Mouse (Mus musculus) forebrain, embryonic 11.5 days (tissue): ENCODE measurements around the gene Cspg4. TPM values are rescaled to one million over a fixed set of nuclear protein-coding genes. Genes with fewer than 3 reads are reported as not detected.

Experiments
- ATAC-seq: fragments of 200-750 bp; cut with Nextera tagmentation; replicated peaks from 2 replicates; pipeline ENCODE4 v1.8.0; 2017; ENCODE audit warnings: moderate TSS enrichment; ENCODE audit not compliant: low FRiP score
- DNase-seq: peaks from one replicate; pipeline ENCODE4 v3.0.0-alpha.2; 2017; ENCODE audit warnings: low spot score
- H3K27ac ChIP-seq: fragments of 300-500 bp; sonication (generic); 2 replicates; pipeline ENCODE4 v1.5.1; 2014; ENCODE audit warnings: low read depth, low read length
- H3K27me3 ChIP-seq: fragments of 300-500 bp; sonication (generic); 2 replicates; pipeline ENCODE4 v1.6.1; 2014; ENCODE audit warnings: mild to moderate bottlenecking, low read length, mixed read lengths; ENCODE audit not compliant: control insufficient read depth, insufficient read depth
- H3K36me3 ChIP-seq: fragments of 300-500 bp; sonication (generic); 2 replicates; pipeline ENCODE4 v1.6.1; 2014; ENCODE audit warnings: mild to moderate bottlenecking, low read length, moderate library complexity, mixed read lengths; ENCODE audit not compliant: control insufficient read depth, insufficient read depth
- H3K4me1 ChIP-seq: fragments of 300-500 bp; sonication (generic); replicated peaks from 2 replicates; pipeline ENCODE4 v1.6.1; 2014; ENCODE audit warnings: low read length, mixed read lengths; ENCODE audit not compliant: control insufficient read depth, insufficient read depth
- H3K4me2 ChIP-seq: fragments of 300-500 bp; sonication (generic); 2 replicates; pipeline ENCODE4 v1.6.1; 2014; ENCODE audit warnings: low read depth, mild to moderate bottlenecking, low read length, moderate library complexity, mixed read lengths; ENCODE audit not compliant: severe bottlenecking
- H3K4me3 ChIP-seq: fragments of 300-500 bp; sonication (generic); 2 replicates; pipeline ENCODE4 v1.5.1; 2014; ENCODE audit warnings: low read depth, low read length
- H3K9ac ChIP-seq: fragments of 300-500 bp; sonication (generic); 2 replicates; pipeline ENCODE4 v1.6.1; 2014; ENCODE audit warnings: low read length
- H3K9me3 ChIP-seq: fragments of 300-500 bp; sonication (generic); 2 replicates; pipeline ENCODE4 v1.6.1; 2016; ENCODE audit warnings: low read length, mixed read lengths; ENCODE audit not compliant: control insufficient read depth
- WGBS: fragments of 180-500 bp; shearing (Covaris S2); extraction: QIAGEN DNeasy Blood & Tissue Kit; methylation state at CpG from one replicate; pipeline ENCODE4 v1.1.7; 2014; 5-methylcytosine and 5-hydroxymethylcytosine counted together
- polyA plus RNA-seq: library from polyadenylated mRNA; unstranded; fragments of >200 nt; fragmentation: Nextera tagmentation; extraction: Ambion mirVana; gene quantifications from 2 replicates; pipeline ENCODE4 v1.2.1, GENCODE M21; 2014

Gene Cspg4
- polyA plus RNA-seq, 1 experiment from 2014 or later: 2.0 TPM

DNA sequence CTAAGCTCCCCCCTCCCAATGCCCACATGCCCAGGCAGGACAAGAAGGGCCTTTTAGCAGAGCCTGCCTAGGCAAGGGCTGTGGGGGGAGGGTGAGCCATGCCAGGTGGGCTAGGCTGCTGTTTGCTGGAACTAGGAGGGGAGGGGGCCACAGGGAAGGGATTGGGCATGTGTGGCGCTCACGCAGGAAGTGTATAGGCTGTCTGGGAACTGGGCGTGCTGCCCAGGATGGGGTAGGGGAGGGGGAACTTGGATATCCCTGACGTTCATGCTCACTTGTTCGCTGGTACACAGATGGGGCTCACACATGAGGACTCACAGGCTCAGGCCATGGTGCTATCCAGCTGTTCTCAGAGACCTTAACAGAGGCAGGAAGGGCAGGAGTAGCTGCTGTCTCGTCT is 3.5 kb downstream of the Cspg4 start:
- Histone ChIP-seq H3K4me3 (no peak overlapping the region), H3K9ac (no peak overlapping the region), H3K4me1 (0 out of 2 replicates have a peak, but pooled peaks cover 4% of the 10 kb centered on the region), H3K4me2 (no peak overlapping the region), H3K27ac (no peak overlapping the region), H3K27me3 (peaks cover 2% of the 10 kb centered on the region; the same call in 1 of the 2 replicates), H3K9me3 (no peaks in the 10 kb centered on the region), H3K36me3 (no peaks in the 10 kb centered on the region)
- DNase-seq (no peak), ATAC-seq (no peak)
- 43% methylated on average over 6 of the region's 6 CpGs for WGBS

DNA sequence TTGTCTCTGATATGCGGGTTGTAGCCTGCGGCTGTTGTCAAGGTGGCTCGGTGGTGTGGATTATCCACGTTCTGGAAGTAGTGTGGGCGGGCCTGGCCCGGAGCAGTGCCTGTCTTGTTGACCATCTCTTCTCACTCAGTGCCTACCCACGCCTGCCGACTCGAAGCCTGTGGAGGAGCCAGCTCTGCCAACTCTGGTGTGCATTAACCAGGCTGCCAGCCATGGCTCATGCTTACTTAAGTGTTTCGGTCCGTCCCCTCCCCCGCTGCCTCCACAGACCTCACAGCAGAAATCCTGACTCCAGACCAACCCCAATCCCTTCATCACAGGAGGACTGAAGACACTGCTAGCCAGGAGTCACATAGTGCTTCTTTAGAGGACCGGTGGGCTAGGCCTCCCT is 4.7 kb downstream of the Cspg4 start:
- peaks cover 2% of the 10 kb centered on the region; the same call in 1 of the 2 replicates for H3K27me3 ChIP-seq
- no peak overlapping the region for H3K4me2 ChIP-seq
- H3K9me3 ChIP-seq: no peaks in the 10 kb centered on the region
- H3K9ac ChIP-seq: no peak overlapping the region
- WGBS: 80% methylated on average over 13 of the region's 13 CpGs
- H3K4me1 ChIP-seq: 0 out of 2 replicates have a peak, but pooled peaks cover 4% of the 10 kb centered on the region
- no peak overlapping the region for H3K27ac ChIP-seq
- H3K4me3 ChIP-seq: no peak overlapping the region
- DNase-seq: no peak
- H3K36me3 ChIP-seq: no peaks in the 10 kb centered on the region
- ATAC-seq: no peak

DNA sequence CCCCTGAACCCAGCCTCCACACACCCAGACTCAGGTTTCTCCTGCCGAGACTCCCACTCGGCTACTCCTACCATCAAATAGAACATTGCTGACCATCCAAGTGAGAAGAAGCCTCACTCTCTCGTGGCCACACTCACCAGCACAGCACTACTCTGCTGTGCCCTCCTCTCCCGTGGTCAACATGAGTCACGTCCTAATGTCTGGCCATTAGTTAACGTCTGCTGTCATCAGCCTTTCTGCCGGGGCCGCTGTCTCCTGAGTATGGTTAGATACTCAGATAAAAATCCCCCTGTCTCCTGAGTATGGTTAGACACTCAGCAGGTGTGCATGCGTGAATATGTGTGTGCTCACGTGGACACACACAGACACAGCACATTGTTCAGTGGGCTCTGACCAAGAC is 5.9 kb downstream of the Cspg4 start:
- WGBS: 80% methylated on average over 10 of the region's 10 CpGs
- Histone ChIP-seq H3K27ac (no peak overlapping the region), H3K36me3 (no peaks in the 10 kb centered on the region), H3K9ac (no peak overlapping the region), H3K4me2 (no peak overlapping the region), H3K4me1 (0 out of 2 replicates have a peak, but pooled peaks cover 4% of the 10 kb centered on the region), H3K27me3 (peaks cover 1% of the 10 kb centered on the region; the same call in 1 of the 2 replicates), H3K4me3 (no peak overlapping the region), H3K9me3 (no peaks in the 10 kb centered on the region)
- no peak for ATAC-seq
- DNase-seq: no peak

DNA sequence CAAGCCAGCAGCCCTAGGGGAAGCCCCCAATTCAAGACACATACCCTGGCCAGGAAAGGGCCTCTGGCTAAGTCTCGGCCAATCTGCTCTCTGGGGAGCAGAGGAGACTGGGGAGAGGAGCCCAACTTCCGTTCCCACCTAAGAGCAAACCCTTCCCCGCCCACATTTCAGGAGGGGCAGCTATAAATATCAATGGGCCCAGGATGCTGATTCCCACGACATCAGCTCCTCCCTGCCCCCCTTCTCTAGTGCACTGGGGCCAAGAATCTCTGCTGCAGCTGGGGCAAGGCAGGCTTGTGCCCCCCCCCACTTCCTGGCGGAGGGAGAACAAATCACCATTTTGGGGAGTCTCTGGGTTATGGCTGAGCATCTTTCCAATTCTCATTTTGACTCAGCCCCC is 6.4 kb downstream of the Cspg4 start:
- Histone ChIP-seq H3K27me3 (no peaks in the 10 kb centered on the region), H3K27ac (no peak overlapping the region), H3K9me3 (no peaks in the 10 kb centered on the region), H3K9ac (no peak overlapping the region), H3K4me2 (no peak overlapping the region), H3K4me1 (0 out of 2 replicates have a peak, but pooled peaks cover 4% of the 10 kb centered on the region), H3K4me3 (no peak overlapping the region), H3K36me3 (no peaks in the 10 kb centered on the region)
- ATAC-seq (no peak), DNase-seq (no peak)
- WGBS: 62% methylated on average over 5 of the region's 5 CpGs

DNA sequence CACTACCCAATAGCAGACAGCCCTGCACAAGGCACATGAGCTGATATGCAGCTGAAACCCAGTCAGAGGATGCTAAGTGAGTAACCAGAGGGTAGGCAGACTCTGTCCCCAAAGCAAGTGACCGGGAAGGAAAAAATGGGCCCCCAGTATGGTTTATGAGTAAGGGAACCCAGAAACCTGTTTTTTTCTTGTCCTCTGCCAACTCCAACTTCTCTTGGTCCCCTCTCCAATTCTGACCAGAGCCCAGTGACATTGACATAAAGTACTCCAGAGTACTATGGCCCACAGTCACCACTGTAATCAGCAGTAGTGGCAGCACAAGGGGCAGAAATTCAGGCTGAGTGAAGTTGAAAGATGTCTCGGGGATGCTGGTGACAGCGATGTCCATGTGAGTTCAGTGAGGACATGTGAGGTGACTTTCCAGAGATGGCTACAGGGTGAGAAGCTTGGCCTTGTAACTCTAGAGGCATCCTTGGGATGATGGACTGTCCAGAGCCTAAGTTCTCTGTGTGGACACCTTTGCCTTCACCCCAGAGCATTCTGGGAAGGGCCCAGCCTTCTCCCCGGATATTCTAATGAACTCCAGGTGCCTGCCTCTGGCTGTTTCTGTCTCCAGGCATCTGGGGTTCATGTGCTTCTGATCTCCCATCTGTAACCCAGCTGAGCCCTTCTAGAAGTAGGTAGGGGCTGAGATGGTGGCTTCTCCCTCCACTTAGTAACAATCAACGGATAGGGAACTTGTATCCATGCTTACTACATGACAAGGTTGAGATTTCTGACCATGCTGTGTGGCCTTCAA is 7.5 kb downstream of the Cspg4 start:
- 81% methylated on average over 5 of the region's 5 CpGs for WGBS
- Histone ChIP-seq H3K27me3 (no peaks in the 10 kb centered on the region), H3K4me1 (0 out of 2 replicates have a peak, but pooled peaks cover 4% of the 10 kb centered on the region), H3K27ac (no peak overlapping the region), H3K4me2 (no peak overlapping the region), H3K9ac (no peak overlapping the region), H3K9me3 (no peaks in the 10 kb centered on the region), H3K4me3 (no peak overlapping the region), H3K36me3 (no peaks in the 10 kb centered on the region)
- no peak for ATAC-seq
- no peak for DNase-seq

DNA sequence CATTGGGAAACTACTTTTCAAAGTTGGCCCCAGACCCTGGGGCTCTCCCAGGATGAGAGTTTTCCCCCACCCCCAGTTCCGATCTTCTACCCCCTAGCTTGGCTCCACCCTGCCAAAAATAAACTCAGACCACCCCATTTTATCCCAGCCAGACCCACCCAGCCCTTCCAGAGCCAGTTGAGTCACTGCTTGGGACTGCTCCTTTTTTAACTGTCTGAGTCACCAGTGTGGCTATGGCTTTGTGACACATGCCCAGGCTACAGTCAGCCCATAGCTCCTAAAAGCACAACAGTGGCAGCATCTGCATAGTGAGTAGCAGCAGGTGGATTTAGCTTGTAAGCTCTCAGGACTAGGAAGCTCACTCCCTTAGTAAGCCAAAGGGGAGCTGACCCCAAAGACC is 8.3 kb downstream of the Cspg4 start:
- ATAC-seq: no peak
- H3K4me1 ChIP-seq: 0 out of 2 replicates have a peak, but pooled peaks cover 3% of the 10 kb centered on the region
- no peak overlapping the region for H3K27ac ChIP-seq

DNA sequence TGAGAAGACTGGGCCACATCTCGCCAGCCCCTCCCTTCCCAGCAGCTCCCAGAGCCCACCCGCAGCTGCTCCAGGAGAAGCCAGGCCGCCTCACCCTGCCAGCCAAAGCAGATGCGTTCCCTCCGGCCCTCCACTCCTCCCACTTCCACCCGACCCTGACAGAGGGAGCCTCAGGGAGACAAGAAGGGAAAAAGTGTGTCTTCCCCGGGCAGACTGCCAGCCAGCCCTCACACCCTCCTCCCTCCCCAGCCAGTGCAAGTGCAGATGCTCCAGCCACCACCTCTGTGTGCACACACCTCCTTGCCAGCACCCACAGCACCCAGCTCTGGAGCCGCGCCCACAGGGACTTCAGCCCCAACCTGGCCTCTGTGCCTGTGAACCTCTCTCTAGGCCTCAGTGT is 12.0 kb downstream of the Cspg4 start:
- Histone ChIP-seq H3K36me3 (no peaks in the 10 kb centered on the region), H3K27me3 (no peaks in the 10 kb centered on the region), H3K4me2 (no peak overlapping the region), H3K27ac (no peak overlapping the region), H3K9me3 (no peaks in the 10 kb centered on the region), H3K9ac (no peak overlapping the region), H3K4me1 (no peaks in the 10 kb centered on the region), H3K4me3 (no peak overlapping the region)
- 63% methylated on average over 9 of the region's 9 CpGs for WGBS
- ATAC-seq (no peak), DNase-seq (no peak)

More for the DNA sequence above, 8.3 kb downstream of the Cspg4 start:
- no peak overlapping the region for H3K9ac ChIP-seq
- WGBS: 62% methylated on average over 1 of the region's 1 CpGs
- H3K27me3 ChIP-seq: no peaks in the 10 kb centered on the region
- H3K4me3 ChIP-seq: no peak overlapping the region
- H3K36me3 ChIP-seq: no peaks in the 10 kb centered on the region
- H3K9me3 ChIP-seq: no peaks in the 10 kb centered on the region
- H3K4me2 ChIP-seq: no peak overlapping the region
- no peak for DNase-seq

DNA sequence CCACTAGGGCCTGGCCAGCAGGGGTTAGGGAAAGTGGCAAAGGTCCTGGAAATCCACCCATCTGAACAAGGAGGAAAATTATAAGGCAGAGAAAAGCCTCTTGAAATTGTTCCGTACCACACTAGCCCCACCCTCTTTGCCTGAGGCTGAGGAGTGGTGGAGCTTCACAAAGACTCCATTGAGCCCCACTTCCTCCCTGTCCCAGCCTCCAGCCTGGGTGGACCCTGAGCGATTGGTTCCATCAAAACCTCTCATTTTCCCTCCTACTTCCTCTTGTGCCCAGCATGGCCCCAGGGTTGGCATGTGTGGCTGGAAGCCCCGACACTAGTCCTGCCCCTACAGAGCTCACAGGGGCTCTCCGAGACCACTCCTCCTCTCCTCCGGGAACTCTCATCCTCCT is 12.5 kb downstream of the Cspg4 start:
- no peaks in the 10 kb centered on the region for H3K27me3 ChIP-seq
- no peak overlapping the region for H3K9ac ChIP-seq
- no peaks in the 10 kb centered on the region for H3K36me3 ChIP-seq
- no peak overlapping the region for H3K27ac ChIP-seq
- no peak overlapping the region for H3K4me3 ChIP-seq
- WGBS: 73% methylated on average over 5 of the region's 5 CpGs
- DNase-seq (no peak), ATAC-seq (no peak)
- no peaks in the 10 kb centered on the region for H3K4me1 ChIP-seq
- no peak overlapping the region for H3K4me2 ChIP-seq
- no peaks in the 10 kb centered on the region for H3K9me3 ChIP-seq

DNA sequence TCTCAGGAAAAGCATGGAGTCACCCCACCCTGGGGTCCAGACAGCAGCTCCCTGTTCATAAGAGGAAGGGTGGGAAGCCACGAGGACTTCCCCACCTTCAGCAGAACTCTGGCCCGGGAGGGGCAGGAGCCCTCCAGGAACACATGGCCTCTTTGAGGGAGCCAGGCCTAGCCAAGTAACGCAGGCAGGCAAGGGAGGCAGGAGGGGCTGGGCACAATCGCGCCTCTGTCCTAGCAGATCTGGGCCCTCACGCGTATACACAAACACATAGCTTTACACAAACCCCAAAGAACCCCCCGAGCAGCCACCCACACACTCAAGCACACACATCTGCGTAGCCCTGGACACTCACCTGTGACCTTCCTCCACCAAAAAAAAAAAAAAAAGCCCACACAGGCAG is 16.0 kb downstream of the Cspg4 start:
- no peak overlapping the region for H3K4me2 ChIP-seq
- H3K9ac ChIP-seq: no peak overlapping the region
- DNase-seq (no peak), ATAC-seq (no peak)
- H3K9me3 ChIP-seq: no peaks in the 10 kb centered on the region
- no peaks in the 10 kb centered on the region for H3K4me1 ChIP-seq
- no peaks in the 10 kb centered on the region for H3K27me3 ChIP-seq
- H3K4me3 ChIP-seq: no peak overlapping the region
- 67% methylated on average over 9 of the region's 9 CpGs for WGBS
- H3K27ac ChIP-seq: no peak overlapping the region
- H3K36me3 ChIP-seq: no peaks in the 10 kb centered on the region
